Mouse (Mus musculus) brain, embryonic 18.5 days (tissue): Measurements from ENCODE around the gene Lurap1.

Experiments
- DNase-seq: peaks from one replicate; pipeline ENCODE4 v3.0.0-alpha.2; 2012; ENCODE audit warnings: low read depth, low spot score

Gene Lurap1

DNA sequence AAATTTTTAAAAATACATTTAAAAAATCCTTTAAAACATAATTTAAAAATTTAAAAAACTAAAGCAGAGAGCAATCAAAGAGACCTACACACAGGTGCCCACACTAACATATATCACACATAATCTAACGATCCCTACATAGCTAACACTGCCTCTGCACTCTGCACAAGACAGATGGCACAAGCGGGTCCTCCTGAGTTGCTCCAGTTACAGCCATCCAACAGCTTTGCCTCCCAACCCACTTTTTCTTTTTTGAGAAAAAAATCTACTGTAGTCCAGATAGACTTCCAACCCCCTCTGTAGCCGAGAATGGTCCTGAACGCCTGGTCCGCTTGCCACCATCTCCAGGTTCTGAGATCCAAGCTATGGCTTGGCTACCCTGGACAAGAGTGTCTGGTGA is 45.9 kb downstream of the Lurap1 start:
- no peak for DNase-seq

DNA sequence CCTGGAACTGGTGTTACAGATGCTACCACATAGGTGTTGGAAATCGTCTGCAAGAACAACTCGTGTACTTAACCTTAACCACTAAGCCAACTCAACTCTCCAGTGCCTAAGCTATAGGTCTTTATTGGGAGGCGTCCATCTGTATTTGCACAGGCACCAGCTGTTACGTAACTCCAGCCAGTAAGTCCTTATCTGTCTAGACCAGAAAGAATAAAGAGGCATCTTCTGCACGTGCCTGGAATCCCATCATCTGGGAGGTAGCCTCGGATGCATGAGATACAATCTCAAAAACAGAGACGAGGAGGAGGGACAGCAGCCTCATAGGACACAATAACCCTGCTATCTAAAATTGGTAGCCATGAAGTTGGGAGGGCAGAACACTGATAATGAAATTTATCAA is 50.2 kb downstream of the Lurap1 start:
- no peak for DNase-seq

DNA sequence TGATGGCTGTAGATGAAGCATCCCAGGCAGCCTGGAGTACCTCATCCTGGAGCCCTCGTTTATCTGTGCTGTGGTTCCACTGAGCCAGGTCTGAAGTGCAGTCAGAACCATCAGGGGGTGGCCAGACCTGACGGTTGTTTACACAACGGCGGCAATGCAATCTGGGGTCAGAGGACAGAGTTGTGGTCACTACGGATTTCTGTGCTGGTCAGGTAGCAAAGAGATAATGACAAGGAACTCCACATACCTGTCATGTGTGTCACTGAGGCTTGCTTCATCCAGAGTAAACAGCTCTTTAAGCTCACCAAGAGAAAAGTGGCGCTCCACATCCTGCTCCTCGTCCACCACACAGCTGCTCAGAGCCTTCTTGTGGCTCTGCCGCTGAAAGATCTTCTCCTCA is 53.9 kb downstream of the Lurap1 start:
- DNase-seq, result no peak

DNA sequence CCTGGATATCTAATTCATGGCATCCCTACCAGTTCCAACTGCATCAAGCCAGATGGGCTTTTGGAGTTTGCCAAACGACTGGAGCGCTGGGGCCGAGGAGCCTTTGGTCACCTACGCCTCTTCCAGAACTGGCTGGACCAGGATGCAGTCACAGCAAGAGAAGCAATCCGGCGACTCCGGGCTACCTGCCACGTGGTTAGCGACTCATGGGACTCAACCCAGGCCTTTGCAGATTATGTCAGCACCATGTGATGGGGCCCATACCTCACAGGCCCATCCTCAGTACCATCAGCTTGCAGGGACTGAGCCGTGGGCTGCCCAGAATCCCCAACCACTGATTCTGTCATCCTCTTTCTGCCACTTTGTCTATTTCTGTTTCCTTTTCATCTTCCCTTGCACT is 54.8 kb downstream of the Lurap1 start:
- DNase-seq, result no peak

DNA sequence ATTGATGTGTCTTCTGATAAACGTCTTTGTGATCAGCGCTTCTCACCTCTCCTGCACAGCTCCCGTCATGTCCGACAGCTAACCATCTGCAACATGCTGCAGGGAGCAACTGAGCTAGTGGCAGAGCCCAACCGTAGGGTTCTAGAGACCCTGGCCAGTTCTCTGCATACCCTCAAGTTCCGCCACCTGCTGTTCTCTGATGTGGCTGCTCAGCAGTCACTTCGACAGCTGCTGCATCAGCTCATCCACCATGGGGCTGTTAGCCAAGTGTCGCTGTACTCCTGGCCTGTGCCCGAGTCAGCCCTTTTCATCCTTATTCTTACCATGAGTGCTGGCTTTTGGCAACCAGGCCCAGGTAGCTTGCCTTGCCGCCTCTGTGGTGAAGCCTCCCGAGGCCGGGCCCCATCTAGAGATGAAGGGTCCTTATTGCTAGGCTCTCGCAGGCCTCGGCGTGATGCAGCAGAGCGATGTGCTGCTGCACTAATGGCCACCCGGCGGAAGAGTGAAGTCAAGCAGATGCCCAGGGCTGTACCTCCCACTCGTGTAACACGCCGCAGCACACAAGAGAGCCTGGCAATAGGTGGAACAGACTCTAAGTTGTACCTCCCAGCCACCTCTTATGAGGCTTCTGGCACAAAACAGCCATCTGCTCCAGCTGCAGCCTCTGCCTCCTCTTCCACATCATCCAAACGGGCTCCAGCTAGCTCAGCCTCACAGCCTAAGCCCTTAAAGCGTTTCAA is 62.5 kb downstream of the Lurap1 start:
- no peak for DNase-seq
